Comparison of ENCODE assay signal across 8 mouse cellular contexts in the genomic region with DNA sequence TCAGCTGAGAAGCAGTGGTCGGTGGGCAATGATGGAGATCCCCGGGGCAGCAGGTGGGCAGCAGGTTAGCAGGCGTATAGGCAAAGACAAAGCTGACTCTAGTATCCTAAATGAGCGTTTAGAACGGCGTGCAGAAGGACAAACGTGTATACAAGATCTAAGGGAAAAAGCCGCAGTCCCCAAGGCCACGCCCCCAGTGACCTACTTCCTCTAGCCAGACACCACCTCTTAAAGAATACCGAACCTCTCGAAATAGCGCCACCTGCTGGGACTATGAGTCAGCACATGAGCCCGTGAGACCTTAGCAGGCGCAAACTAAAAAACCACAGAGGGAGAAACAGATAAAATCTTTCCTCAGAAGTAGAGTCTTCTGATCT. TPM values are rescaled to one million over a fixed set of nuclear protein-coding genes. Genes with fewer than 3 reads are reported as not detected.
DNase-seq lines count a peak whose midpoint lies in the region; ATAC-seq lines count a peak whose summit lies in the region.

No protein-coding gene starts in this region.

- peak; percentile 72 for DNase-seq in c-Kit-negative CD71-positive TER-119-positive erythroid progenitor cells, embryonic 14.5 days (ENCODE audit: low read depth, low spot score)
- peak; percentile 87 for DNase-seq in forebrain, embryonic 10.5 days (ENCODE audit: extremely low spot score, low spot score)
- DNase-seq in kidney, postnatal 36 days, result peak; percentile 95 to 97
- DNase-seq in telencephalon, adult 2 months (ENCODE audit: low read depth, low spot score), result peak; percentile 94

- H3K4me3 ChIP-seq in forebrain, embryonic 10.5 days, result peak overlapping the region; percentile 66
- H3K4me3 ChIP-seq in heart, embryonic 16.5 days (ENCODE audit: low read length), result peak overlapping the region; percentile 70
- peak overlapping the region; percentile 54 for H3K4me3 ChIP-seq in liver, embryonic 15.5 days (replicated peaks)
- peak overlapping the region; percentile 47 for H3K4me3 ChIP-seq in neural tube, embryonic 12.5 days

- peak overlapping the region; percentile 71 for H3K9ac ChIP-seq in heart, embryonic 16.5 days (ENCODE audit: low read length)
- H3K9ac ChIP-seq in liver, embryonic 15.5 days, result 0 out of 2 replicates have a peak overlapping the region, but pooled peaks have one; percentile 11
- H3K9ac ChIP-seq in neural tube, embryonic 12.5 days, result peak overlapping the region; percentile 64

- no peaks in the 10 kb centered on the region for H3K9me3 ChIP-seq in forebrain, embryonic 10.5 days
- no peaks in the 10 kb centered on the region for H3K9me3 ChIP-seq in heart, embryonic 16.5 days (replicated peaks; ENCODE audit: control insufficient read depth, low read length)
- no peaks in the 10 kb centered on the region for H3K9me3 ChIP-seq in liver, embryonic 15.5 days (replicated peaks)
- H3K9me3 ChIP-seq in neural tube, embryonic 12.5 days, result no peaks in the 10 kb centered on the region

- WGBS in forebrain, embryonic 10.5 days, result under 1% methylated on average over 14 of the region's 14 CpGs
- WGBS in heart, embryonic 16.5 days, result under 1% methylated on average over 14 of the region's 14 CpGs
- WGBS in liver, embryonic 15.5 days (ENCODE audit: insufficient replicate concordance), result 1% methylated on average over 14 of the region's 14 CpGs
- WGBS in neural tube, embryonic 12.5 days, result under 1% methylated on average over 14 of the region's 14 CpGs

- H3K36me3 ChIP-seq in forebrain, embryonic 10.5 days (replicated peaks), result no peaks in the 10 kb centered on the region
- no peaks in the 10 kb centered on the region for H3K36me3 ChIP-seq in heart, embryonic 16.5 days (ENCODE audit: control insufficient read depth, insufficient read depth)
- H3K36me3 ChIP-seq in liver, embryonic 15.5 days (replicated peaks), result no peaks in the 10 kb centered on the region
- H3K36me3 ChIP-seq in neural tube, embryonic 12.5 days, result no peaks in the 10 kb centered on the region

- H3K4me2 ChIP-seq in heart, embryonic 16.5 days (ENCODE audit: low read depth, low read length), result peak overlapping the region; percentile 94
- H3K4me2 ChIP-seq in liver, embryonic 15.5 days, result peak overlapping the region; percentile 75
- peak overlapping the region; percentile 91 for H3K4me2 ChIP-seq in neural tube, embryonic 12.5 days (replicated peaks)

- peaks cover 23% of the 10 kb centered on the region for H3K4me1 ChIP-seq in forebrain, embryonic 10.5 days
- H3K4me1 ChIP-seq in heart, embryonic 16.5 days (ENCODE audit: control insufficient read depth, insufficient read depth, low read length), result peaks cover 5% of the 10 kb centered on the region
- H3K4me1 ChIP-seq in liver, embryonic 15.5 days (replicated peaks), result peaks cover 10% of the 10 kb centered on the region
- H3K4me1 ChIP-seq in neural tube, embryonic 12.5 days, result peaks cover 8% of the 10 kb centered on the region

- peak; percentile 95 for ATAC-seq in CD4-positive, CD25-positive, alpha-beta regulatory T cell, adult 4 months
- peak; percentile 82 for ATAC-seq in heart, embryonic 16.5 days (replicated peaks; ENCODE audit: extremely low read depth, insufficient read depth, low FRiP score)
- peak; percentile 51; the same call in 1 of the 2 replicates for ATAC-seq in liver, embryonic 15.5 days (ENCODE audit: insufficient read depth)
- ATAC-seq in neural tube, embryonic 12.5 days (ENCODE audit: low FRiP score, low read depth), result peak; percentile 77

- peak overlapping the region; percentile 65 for H3K27ac ChIP-seq in forebrain, embryonic 10.5 days
- peak overlapping the region; percentile 35 for H3K27ac ChIP-seq in heart, embryonic 16.5 days (ENCODE audit: low read length)
- no peak overlapping the region for H3K27ac ChIP-seq in liver, embryonic 15.5 days (replicated peaks)
- no peak overlapping the region for H3K27ac ChIP-seq in neural tube, embryonic 12.5 days

- H3K27me3 ChIP-seq in forebrain, embryonic 10.5 days (ENCODE audit: poor library complexity, severe bottlenecking), result peaks cover 44% of the 10 kb centered on the region
- peaks cover 14% of the 10 kb centered on the region for H3K27me3 ChIP-seq in heart, embryonic 16.5 days (ENCODE audit: control insufficient read depth, insufficient read depth, low read length)
- H3K27me3 ChIP-seq in liver, embryonic 15.5 days, result peaks cover 16% of the 10 kb centered on the region
- peaks cover 7% of the 10 kb centered on the region; the same call in 1 of the 2 replicates for H3K27me3 ChIP-seq in neural tube, embryonic 12.5 days (replicated peaks)

RNA-seq across cellular contexts. Expression of a gene that starts 0.9 kb away (rescaled TPM):
- polyA plus RNA-seq in CD4-positive, CD25-positive, alpha-beta regulatory T cell, adult 4 months (2017; shearing (Covaris generic)), result not detected
- 0.33 and 0.35 TPM in 2 replicates for polyA plus RNA-seq in forebrain, embryonic 10.5 days (2016; fragmentation: Nextera tagmentation; extraction: Ambion mirVana)
- polyA plus RNA-seq in heart, embryonic 16.5 days (2015; fragmentation: Nextera tagmentation; extraction: Ambion mirVana), result 0.47 and 0.59 TPM in 2 replicates
- not detected in 2 replicates for polyA plus RNA-seq in liver, embryonic 15.5 days (2015; fragmentation: Nextera tagmentation; extraction: Ambion mirVana)
- 0.49 and 0.50 TPM in 2 replicates for polyA plus RNA-seq in neural tube, embryonic 12.5 days (2016; fragmentation: Nextera tagmentation; extraction: Ambion mirVana)

Comparison
In these comparisons a context has a peak if more than half of its experiments do, and no peak if none do; other contexts are left out.
1. H3K27ac ChIP-seq: peak in forebrain, embryonic 10.5 days (single experiment) and heart, embryonic 16.5 days (single experiment); none in liver, embryonic 15.5 days (single experiment) and neural tube, embryonic 12.5 days (single experiment).
2. H3K9ac ChIP-seq: peak in every context shown above with its lines; median percentile 71 in heart, embryonic 16.5 days; 64 in neural tube, embryonic 12.5 days; 11 in liver, embryonic 15.5 days.
3. Peak in every context shown above with its lines, with median percentiles within 50 percentile points of each other: ATAC-seq, DNase-seq, H3K4me3 ChIP-seq and H3K4me2 ChIP-seq.